Mouse (Mus musculus): ENCODE results near the gene Tmem259. TPM values are rescaled to one million over a fixed set of nuclear protein-coding genes. Genes with fewer than 3 reads are reported as not detected.

The Tmem259 gene
- polyA plus RNA-seq, 1 experiment from 2014 or later = 7.0 TPM

- Histone ChIP-seq H3K27me3 (replicated peaks; ENCODE audit: control insufficient read depth, insufficient read depth, low read length) (no peaks in the 10 kb centered on the region), H3K4me3 (ENCODE audit: low read length) (no peak overlapping the region; the same call in 1 of the 2 replicates), H3K9me3 (ENCODE audit: control insufficient read depth, low read length) (no peaks in the 10 kb centered on the region), H3K4me2 (ENCODE audit: low read depth, low read length) (peak overlapping the region; percentile 83), H3K27ac (ENCODE audit: low read length) (0 out of 2 replicates have a peak overlapping the region, but pooled peaks have one; percentile 15), H3K36me3 (ENCODE audit: control insufficient read depth, insufficient read depth, low read length) (peaks cover 21% of the 10 kb centered on the region; the same call in 1 of the 2 replicates), H3K9ac (ENCODE audit: low read depth, low read length) (peak overlapping the region; percentile 100; the same call in 1 of the 2 replicates), H3K4me1 (ENCODE audit: control insufficient read depth, insufficient read depth, low read length) (peaks cover 73% of the 10 kb centered on the region)
- WGBS = 86% methylated on average over 18 of the region's 18 CpGs
- no peak for ATAC-seq
Measured at GRCm38 (mm10) chr10:79929967-79930825, 53.9 kb downstream of the Tmem259 start.

- Histone ChIP-seq H3K4me3 (ENCODE audit: low read length) (peak overlapping the region; percentile 99), H3K9me3 (ENCODE audit: control insufficient read depth, low read length) (no peaks in the 10 kb centered on the region), H3K27ac (ENCODE audit: low read length) (peak overlapping the region; percentile 99), H3K4me1 (ENCODE audit: control insufficient read depth, insufficient read depth, low read length) (peaks cover 63% of the 10 kb centered on the region), H3K27me3 (replicated peaks; ENCODE audit: control insufficient read depth, insufficient read depth, low read length) (no peaks in the 10 kb centered on the region), H3K9ac (ENCODE audit: low read depth, low read length) (peak overlapping the region; percentile 100), H3K36me3 (ENCODE audit: control insufficient read depth, insufficient read depth, low read length) (peaks cover 21% of the 10 kb centered on the region; the same call in 1 of the 2 replicates), H3K4me2 (ENCODE audit: low read depth, low read length) (peak overlapping the region; percentile 83)
- 23% methylated on average over 9 of the region's 9 CpGs for WGBS
- no peak for ATAC-seq
Measured at GRCm38 (mm10) chr10:79928907-79929701, 55.0 kb downstream of the Tmem259 start.

- H3K4me3 ChIP-seq (ENCODE audit: low read length) = peak overlapping the region; percentile 99
- WGBS = under 1% methylated on average over 29 of the region's 29 CpGs
- H3K27ac ChIP-seq (ENCODE audit: low read length) = peak overlapping the region; percentile 99
- peak overlapping the region; percentile 83 for H3K4me2 ChIP-seq (ENCODE audit: low read depth, low read length)
- H3K9ac ChIP-seq (ENCODE audit: low read depth, low read length) = peak overlapping the region; percentile 100
- H3K4me1 ChIP-seq (ENCODE audit: control insufficient read depth, insufficient read depth, low read length) = peaks cover 53% of the 10 kb centered on the region
- peaks cover 17% of the 10 kb centered on the region; the same call in 1 of the 2 replicates for H3K36me3 ChIP-seq (ENCODE audit: control insufficient read depth, insufficient read depth, low read length)
- H3K9me3 ChIP-seq (ENCODE audit: control insufficient read depth, low read length) = no peaks in the 10 kb centered on the region
- ATAC-seq = no peak
- no peaks in the 10 kb centered on the region for H3K27me3 ChIP-seq (replicated peaks; ENCODE audit: control insufficient read depth, insufficient read depth, low read length)
Measured at GRCm38 (mm10) chr10:79928030-79928694, 56.0 kb downstream of the Tmem259 start.

- peak; percentile 49 for ATAC-seq
- peaks cover 47% of the 10 kb centered on the region for H3K4me1 ChIP-seq (ENCODE audit: control insufficient read depth, insufficient read depth, low read length)
Measured at GRCm38 (mm10) chr10:79927324-79928029, 56.7 kb downstream of the Tmem259 start.

GRCm38 (mm10) chr10:79926491-79927323, 57.4 kb downstream of the Tmem259 start, which contains the start of gene Arid3a:
Gene Arid3a, plus strand, starts transcription at chr10:79927043.
- Histone ChIP-seq H3K36me3 (ENCODE audit: control insufficient read depth, insufficient read depth, low read length) (peaks cover 10% of the 10 kb centered on the region; the same call in 1 of the 2 replicates), H3K27ac (ENCODE audit: low read length) (peak within 1 kb of the TSS; percentile 99), H3K4me2 (ENCODE audit: low read depth, low read length) (peak within 1 kb of the TSS; percentile 86), H3K27me3 (replicated peaks; ENCODE audit: control insufficient read depth, insufficient read depth, low read length) (peaks cover 9% of the 10 kb centered on the region), H3K4me1 (ENCODE audit: control insufficient read depth, insufficient read depth, low read length) (peaks cover 41% of the 10 kb centered on the region), H3K9ac (ENCODE audit: low read depth, low read length) (peak within 1 kb of the TSS; percentile 100), H3K9me3 (ENCODE audit: control insufficient read depth, low read length) (no peaks in the 10 kb centered on the region), H3K4me3 (ENCODE audit: low read length) (peak within 1 kb of the TSS; percentile 99)
- ATAC-seq = peak; percentile 79
- under 1% methylated on average over 63 of the region's 63 CpGs for WGBS

More at GRCm38 (mm10) chr10:79927324-79928029, 56.7 kb downstream of the Tmem259 start:
- peak overlapping the region; percentile 83 for H3K4me2 ChIP-seq (ENCODE audit: low read depth, low read length)
- H3K27me3 ChIP-seq (replicated peaks; ENCODE audit: control insufficient read depth, insufficient read depth, low read length) = peaks cover 2% of the 10 kb centered on the region
- peaks cover 17% of the 10 kb centered on the region; the same call in 1 of the 2 replicates for H3K36me3 ChIP-seq (ENCODE audit: control insufficient read depth, insufficient read depth, low read length)
- H3K27ac ChIP-seq (ENCODE audit: low read length) = peak overlapping the region; percentile 99
- H3K4me3 ChIP-seq (ENCODE audit: low read length) = peak overlapping the region; percentile 99
- no peaks in the 10 kb centered on the region for H3K9me3 ChIP-seq (ENCODE audit: control insufficient read depth, low read length)
- under 1% methylated on average over 54 of the region's 54 CpGs for WGBS
- peak overlapping the region; percentile 100 for H3K9ac ChIP-seq (ENCODE audit: low read depth, low read length)

GRCm38 (mm10) chr10:79925785-79926490, 58.2 kb downstream of the Tmem259 start:
- peak overlapping the region; percentile 86 for H3K4me2 ChIP-seq (ENCODE audit: low read depth, low read length)
- peak overlapping the region; percentile 99 for H3K4me3 ChIP-seq (ENCODE audit: low read length)
- ATAC-seq = peak; percentile 12
- peaks cover 4% of the 10 kb centered on the region; the same call in 1 of the 2 replicates for H3K36me3 ChIP-seq (ENCODE audit: control insufficient read depth, insufficient read depth, low read length)
- H3K4me1 ChIP-seq (ENCODE audit: control insufficient read depth, insufficient read depth, low read length) = peaks cover 41% of the 10 kb centered on the region
- peak overlapping the region; percentile 90 for H3K27ac ChIP-seq (ENCODE audit: low read length)
- peaks cover 17% of the 10 kb centered on the region for H3K27me3 ChIP-seq (replicated peaks; ENCODE audit: control insufficient read depth, insufficient read depth, low read length)
- no peaks in the 10 kb centered on the region for H3K9me3 ChIP-seq (ENCODE audit: control insufficient read depth, low read length)
- WGBS = 6% methylated on average over 14 of the region's 15 CpGs
- peak overlapping the region; percentile 100 for H3K9ac ChIP-seq (ENCODE audit: low read depth, low read length)

- Histone ChIP-seq H3K27ac (ENCODE audit: low read length) (peak overlapping the region; percentile 90), H3K4me2 (ENCODE audit: low read depth, low read length) (0 out of 2 replicates have a peak overlapping the region, but pooled peaks have one; percentile 86), H3K4me3 (ENCODE audit: low read length) (no peak overlapping the region; the same call in 1 of the 2 replicates), H3K27me3 (replicated peaks; ENCODE audit: control insufficient read depth, insufficient read depth, low read length) (peaks cover 24% of the 10 kb centered on the region), H3K9me3 (ENCODE audit: control insufficient read depth, low read length) (no peaks in the 10 kb centered on the region), H3K4me1 (ENCODE audit: control insufficient read depth, insufficient read depth, low read length) (peaks cover 40% of the 10 kb centered on the region), H3K9ac (ENCODE audit: low read depth, low read length) (peak overlapping the region; percentile 100; the same call in 1 of the 2 replicates), H3K36me3 (ENCODE audit: control insufficient read depth, insufficient read depth, low read length) (no peaks in the 10 kb centered on the region)
- WGBS = 14% methylated on average over 29 of the region's 29 CpGs
- ATAC-seq = no peak
Measured at GRCm38 (mm10) chr10:79924998-79925784, 58.9 kb downstream of the Tmem259 start.

Measured in intestine, embryonic 16.5 days (tissue).